Mouse (Mus musculus) gastrocnemius, postnatal 25 days (tissue): Measurements from ENCODE around the gene Tle4. TPM values are rescaled to one million over a fixed set of nuclear protein-coding genes. Genes with fewer than 3 reads are reported as not detected.
"Not testable (repeated sequence)": the region's sequence is repeated elsewhere in the genome, so short reads cannot be mapped to it uniquely, and the experiment has no call there.

Experiments
- DNase-seq: peaks from one replicate; pipeline ENCODE4 v3.0.0; 2022
- long read RNA-seq, 2 experiments: library from polyadenylated mRNA; stranded (forward); transcript quantifications; one replicate each; pipeline ENCODE4 v2.0.0; 2021
- total RNA-seq, 2 experiments: library from RNA; stranded (reverse); gene quantifications; 1 replicate in 1 of 2; 2 replicates in 1 of 2; pipeline ENCODE4 v1.2.3; 2021

Gene Tle4
- 10 to 100 TPM; 15.2 to 18.6 TPM for total RNA-seq
- long read RNA-seq, experiment 1, partial matches to known transcripts: 4 of 4 reads
- long read RNA-seq, experiment 1, other reads (novel, unspliced or antisense): 0 of 4 reads
- long read RNA-seq, experiment 2, partial matches to known transcripts: 5 of 8 reads
- long read RNA-seq, experiment 2, other reads (novel, unspliced or antisense): 3 of 8 reads

- DNase-seq: peak; percentile 100
Observed at GRCm38 (mm10) chr19:14597917-14598689, at the start of gene Tle4. Gene Tle4, minus strand, starts transcription at chr19:14598051.

GRCm38 (mm10) chr19:14645666-14646065, 47.8 kb upstream of the Tle4 start:
- no peak for DNase-seq

- no peak for DNase-seq
Observed at GRCm38 (mm10) chr19:14644756-14645155, 46.9 kb upstream of the Tle4 start.

- DNase-seq: not testable (repeated sequence)
Observed at GRCm38 (mm10) chr19:14643091-14643490, 45.2 kb upstream of the Tle4 start.

- no peak for DNase-seq
Observed at GRCm38 (mm10) chr19:14642663-14643062, 44.8 kb upstream of the Tle4 start.

GRCm38 (mm10) chr19:14635213-14635928, 37.5 kb upstream of the Tle4 start:
- DNase-seq: no peak

GRCm38 (mm10) chr19:14623355-14623754, 25.5 kb upstream of the Tle4 start:
- DNase-seq: no peak

- no peak for DNase-seq
Observed at GRCm38 (mm10) chr19:14620534-14620933, 22.7 kb upstream of the Tle4 start.

GRCm38 (mm10) chr19:14619814-14620213, 22.0 kb upstream of the Tle4 start:
- DNase-seq: no peak

- no peak for DNase-seq
Observed at GRCm38 (mm10) chr19:14614816-14615215, 17.0 kb upstream of the Tle4 start.

- DNase-seq: no peak
Observed at GRCm38 (mm10) chr19:14610542-14611317, 12.9 kb upstream of the Tle4 start.

GRCm38 (mm10) chr19:14600841-14601240, 3.0 kb upstream of the Tle4 start:
- DNase-seq: no peak

- DNase-seq: no peak
Observed at GRCm38 (mm10) chr19:14600354-14600753, 2.5 kb upstream of the Tle4 start.

- DNase-seq: no peak
Observed at GRCm38 (mm10) chr19:14599851-14600251, 2.0 kb upstream of the Tle4 start.

GRCm38 (mm10) chr19:14598690-14599288, 938 bp upstream of the Tle4 start:
- DNase-seq: no peak

GRCm38 (mm10) chr19:14596941-14597916, 622 bp downstream of the Tle4 start:
- peak; percentile 47 for DNase-seq

- no peak for DNase-seq
Observed at GRCm38 (mm10) chr19:14596358-14596940, 1.4 kb downstream of the Tle4 start.

GRCm38 (mm10) chr19:14595390-14595997, 2.4 kb downstream of the Tle4 start:
- no peak for DNase-seq

GRCm38 (mm10) chr19:14594537-14594936, 3.3 kb downstream of the Tle4 start:
- no peak for DNase-seq
